Mouse (Mus musculus) bone marrow macrophage, adult 2 months (primary cell): ENCODE results near the gene Ugt8a. TPM values are rescaled to one million over a fixed set of nuclear protein-coding genes. Genes with fewer than 3 reads are reported as not detected.

Experiments
- H3K27ac ChIP-seq: 2 replicates; pipeline ENCODE4 v1.5.1; 2012; ENCODE audit warnings: low read depth, low read length; ENCODE audit not compliant: insufficient read depth
- H3K4me1 ChIP-seq: 2 replicates; pipeline ENCODE4 v1.6.1; 2012; ENCODE audit warnings: low read length; ENCODE audit not compliant: control insufficient read depth, insufficient read depth
- H3K4me3 ChIP-seq: 2 replicates; pipeline ENCODE4 v1.5.1; 2012; ENCODE audit warnings: mild to moderate bottlenecking, low read length, moderate library complexity; ENCODE audit not compliant: insufficient read depth
- CTCF ChIP-seq: IDR thresholded peaks from 2 replicates; pipeline ENCODE4 v1.5.1; 2012; ENCODE audit warnings: low read depth, mild to moderate bottlenecking, low read length, moderate library complexity
- POLR2A ChIP-seq: IDR thresholded peaks from 2 replicates; pipeline ENCODE4 v1.6.1; 2012; ENCODE audit warnings: mild to moderate bottlenecking, low read depth, low read length, borderline replicate concordance
- polyA plus RNA-seq: library from polyadenylated mRNA; stranded (reverse); fragments of >200 nt; gene quantifications from 2 replicates; pipeline ENCODE4 v1.2.4, GENCODE M21; 2012; ENCODE audit not compliant: missing spikeins, insufficient read depth, insufficient read length

The Ugt8a gene
- polyA plus RNA-seq, 1 experiment, result not detected

DNA sequence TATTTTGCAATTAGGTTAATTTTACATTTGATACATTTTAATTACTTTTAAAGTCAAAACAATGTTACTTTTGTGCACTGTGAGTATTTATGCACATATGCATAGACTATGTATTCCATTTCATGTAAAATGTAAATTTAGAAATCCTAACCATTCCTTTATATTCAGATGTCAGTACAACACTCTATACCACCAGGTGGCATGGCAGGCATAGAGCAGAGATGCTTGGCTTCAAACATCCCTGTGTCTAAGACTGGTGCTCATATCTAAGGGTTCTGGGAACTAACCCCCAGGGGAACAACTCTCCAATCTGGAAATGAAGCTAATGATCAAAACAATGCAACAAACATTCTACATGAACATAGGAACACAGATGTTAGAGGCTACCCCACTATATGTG is 56.6 kb downstream of the Ugt8a start:
- H3K4me1 ChIP-seq, result no peaks in the 10 kb centered on the region
- no peak overlapping the region for H3K4me3 ChIP-seq
- no peak overlapping the region for H3K27ac ChIP-seq
- TF ChIP-seq CTCF, result no peak
- TF ChIP-seq POLR2A, result no peak

DNA sequence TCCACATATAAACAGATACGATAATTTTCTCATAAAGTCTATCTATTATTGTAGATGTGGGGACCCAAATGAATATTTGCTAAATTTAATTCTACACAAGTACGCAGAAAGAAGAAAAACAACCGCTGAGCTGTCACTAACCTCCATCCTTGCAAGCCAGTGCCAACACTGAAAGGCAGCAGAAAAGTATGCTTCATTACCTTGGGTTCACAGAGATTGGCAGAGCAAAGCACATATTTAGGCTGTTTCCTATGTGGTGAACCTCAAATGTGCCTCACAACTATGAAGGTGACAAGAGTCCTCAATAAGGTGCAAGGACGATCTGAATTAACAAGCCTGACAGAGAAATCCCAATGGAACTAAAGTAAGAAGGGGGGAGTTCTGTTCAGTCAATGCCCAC is 64.0 kb downstream of the Ugt8a start:
- H3K4me1 ChIP-seq, result no peaks in the 10 kb centered on the region
- no peak overlapping the region for H3K27ac ChIP-seq
- H3K4me3 ChIP-seq, result no peak overlapping the region
- no peak for TF ChIP-seq CTCF
- TF ChIP-seq POLR2A, result no peak

DNA sequence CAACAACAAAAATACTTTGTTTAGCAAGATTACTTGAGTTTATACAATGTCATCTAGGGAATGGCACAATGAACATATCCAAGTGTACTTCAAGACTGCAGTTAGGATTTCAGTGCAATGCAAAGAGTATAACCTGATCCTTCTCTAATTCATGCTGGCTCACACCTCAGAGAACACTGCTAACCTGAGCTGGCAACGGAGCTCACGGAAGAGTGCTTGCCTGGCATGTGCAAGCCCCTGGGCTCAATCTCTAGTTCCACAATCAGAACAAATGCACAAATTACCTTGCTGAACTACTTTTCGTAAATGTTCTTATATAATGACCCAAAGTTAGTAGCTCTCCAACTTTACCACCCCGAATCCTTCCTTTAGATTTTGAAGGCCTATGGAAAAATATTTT is 68.5 kb downstream of the Ugt8a start:
- no peak for TF ChIP-seq CTCF
- no peak for TF ChIP-seq POLR2A
- H3K4me1 ChIP-seq, result no peaks in the 10 kb centered on the region
- H3K4me3 ChIP-seq, result no peak overlapping the region
- H3K27ac ChIP-seq, result no peak overlapping the region

DNA sequence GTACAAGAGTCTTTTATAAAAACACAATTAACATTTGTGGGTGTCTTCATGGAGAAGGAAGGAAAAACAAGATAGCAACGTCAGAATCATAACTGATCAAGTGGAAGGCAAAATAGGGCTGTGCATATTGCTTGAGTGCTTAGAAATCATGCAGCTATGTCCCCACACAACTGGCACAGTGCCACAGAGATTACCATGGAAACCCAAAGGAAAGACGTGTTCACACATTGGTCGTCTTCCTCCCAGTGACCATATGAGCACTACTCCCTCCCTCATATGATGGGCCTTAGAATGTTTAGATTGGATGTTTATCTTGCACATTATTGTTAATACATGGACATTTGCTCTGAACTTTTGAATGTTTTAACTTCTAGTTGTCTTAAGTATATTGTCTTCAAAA is 76.8 kb downstream of the Ugt8a start:
- H3K4me3 ChIP-seq, result no peak overlapping the region
- no peak overlapping the region for H3K27ac ChIP-seq
- TF ChIP-seq POLR2A (no peak), CTCF (no peak)
- H3K4me1 ChIP-seq, result no peaks in the 10 kb centered on the region

DNA sequence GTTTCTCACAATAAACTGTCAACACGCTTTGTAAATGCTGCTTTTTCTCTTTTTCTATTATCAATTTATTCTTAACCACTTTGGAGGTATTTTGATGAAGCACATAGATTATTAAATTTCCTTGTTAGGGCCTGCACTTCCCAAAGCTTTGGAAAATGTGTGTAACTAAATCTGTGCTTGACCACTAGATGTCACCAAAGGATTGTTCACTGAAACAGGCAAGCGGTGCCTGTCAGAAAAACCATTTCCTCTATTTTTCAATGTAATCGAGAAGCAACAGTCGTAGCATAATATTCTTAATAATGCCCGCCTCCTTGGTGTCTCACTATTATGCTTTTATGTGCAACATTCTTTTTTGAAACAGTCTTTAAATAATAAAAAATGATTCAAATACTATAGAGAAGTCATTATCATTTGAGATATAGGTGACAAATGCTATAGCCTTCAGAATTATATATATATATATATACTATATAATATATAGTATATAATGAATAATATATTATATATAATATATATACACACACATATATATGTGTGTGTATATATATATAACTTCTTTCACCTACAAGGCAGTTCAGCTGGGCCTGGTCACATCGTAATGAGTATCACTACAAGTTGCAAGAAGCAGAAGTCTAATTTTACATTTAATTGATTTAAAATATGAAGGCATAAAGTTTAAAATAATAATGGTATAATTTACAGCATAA is 89.1 kb downstream of the Ugt8a start:
- no peak for TF ChIP-seq CTCF
- no peak for TF ChIP-seq POLR2A
- no peak overlapping the region for H3K27ac ChIP-seq

DNA sequence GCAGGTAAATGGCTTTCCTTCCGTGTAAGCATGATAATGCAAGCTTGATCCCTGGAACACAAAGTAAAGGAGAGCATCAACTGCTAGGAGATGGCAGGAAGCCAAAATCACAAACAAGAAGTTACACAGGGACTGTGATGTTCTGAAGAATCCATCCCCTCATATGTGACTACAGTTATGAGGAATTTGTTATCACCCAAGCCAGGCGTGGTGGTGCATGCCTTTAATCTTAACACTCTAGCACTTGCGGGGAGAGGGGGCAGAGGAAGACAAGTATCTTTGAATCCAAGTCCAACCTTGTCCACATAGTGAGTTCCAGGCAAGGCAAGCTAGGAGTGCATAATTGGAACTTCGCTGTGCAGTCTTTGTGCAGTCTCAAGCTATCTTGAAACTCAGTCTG is 110.4 kb downstream of the Ugt8a start:
- no peak for TF ChIP-seq POLR2A
- TF ChIP-seq CTCF, result no peak
- no peak overlapping the region for H3K4me3 ChIP-seq
- no peak overlapping the region for H3K27ac ChIP-seq
- peaks cover 6% of the 10 kb centered on the region for H3K4me1 ChIP-seq

More for the DNA sequence above, 89.1 kb downstream of the Ugt8a start:
- H3K4me1 ChIP-seq, result no peaks in the 10 kb centered on the region
- H3K4me3 ChIP-seq, result no peak overlapping the region

DNA sequence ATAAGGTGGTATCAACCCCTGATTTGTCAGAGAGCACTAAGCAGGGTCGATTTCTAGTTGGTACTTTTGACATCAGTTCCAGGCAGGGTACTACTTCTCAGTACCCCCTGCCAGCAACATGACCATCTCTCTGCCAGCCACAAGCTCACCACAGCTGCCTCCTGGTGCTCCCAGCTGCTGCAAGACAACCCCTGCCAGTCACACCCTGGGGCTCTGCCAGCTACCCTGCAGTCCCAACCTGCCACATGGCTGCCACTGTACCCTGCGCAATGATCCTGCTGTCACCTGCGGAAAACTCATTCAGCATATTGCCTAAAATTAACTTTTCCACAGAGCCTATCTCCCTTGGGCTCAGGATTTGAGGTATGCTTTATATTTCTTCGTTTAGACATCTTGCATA is 111.2 kb downstream of the Ugt8a start:
- H3K4me3 ChIP-seq, result no peak overlapping the region
- no peak overlapping the region for H3K27ac ChIP-seq
- H3K4me1 ChIP-seq, result peaks cover 6% of the 10 kb centered on the region
- TF ChIP-seq CTCF (no peak), POLR2A (no peak)

DNA sequence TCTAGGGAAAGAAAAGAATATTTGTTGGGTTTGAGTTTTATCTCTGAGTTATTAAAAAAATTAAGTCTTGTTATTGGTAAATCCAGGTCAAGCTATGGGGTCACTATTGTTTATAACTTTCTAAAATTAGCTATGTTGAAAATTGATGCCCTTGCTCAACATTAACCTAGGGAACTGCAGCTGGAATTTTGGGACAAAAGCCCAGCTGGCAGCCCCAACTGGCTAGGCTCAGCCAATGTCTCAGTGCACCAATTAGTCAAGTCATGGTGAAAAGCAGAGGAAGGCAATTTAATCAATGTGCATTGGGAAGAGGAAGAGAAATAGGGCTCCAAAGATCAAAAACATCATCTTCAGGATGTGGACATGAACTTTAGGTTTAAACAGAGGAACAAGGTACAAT is 118.7 kb downstream of the Ugt8a start:
- no peak for TF ChIP-seq CTCF
- no peak for TF ChIP-seq POLR2A
- H3K4me3 ChIP-seq, result no peak overlapping the region
- no peaks in the 10 kb centered on the region for H3K4me1 ChIP-seq
- no peak overlapping the region for H3K27ac ChIP-seq
